Mouse (Mus musculus) G1E (cell line): ENCODE measurements at regions not wholly inside any gene's neighbourhood (a gene's known extent, or its start where the extent isn't known, plus 50 kb on each side); places are given as distances from the start of the nearest gene placed in this dataset.

Source experiments
- CTCF ChIP-seq: IDR thresholded peaks from 2 replicates; pipeline ENCODE4 v1.5.1; 2012; ENCODE audit warnings: low read depth, low read length, inconsistent platforms, mixed read lengths
- GATA1 ChIP-seq: IDR thresholded peaks from 2 replicates; pipeline ENCODE4 v1.6.1; 2012; ENCODE audit warnings: borderline replicate concordance, low read length, inconsistent platforms, mixed read lengths
- TAL1 ChIP-seq: conservative IDR thresholded peaks from 2 replicates; pipeline ENCODE4 v1.6.1; 2012; ENCODE audit warnings: low read depth, low read length, inconsistent platforms, mixed read lengths

DNA sequence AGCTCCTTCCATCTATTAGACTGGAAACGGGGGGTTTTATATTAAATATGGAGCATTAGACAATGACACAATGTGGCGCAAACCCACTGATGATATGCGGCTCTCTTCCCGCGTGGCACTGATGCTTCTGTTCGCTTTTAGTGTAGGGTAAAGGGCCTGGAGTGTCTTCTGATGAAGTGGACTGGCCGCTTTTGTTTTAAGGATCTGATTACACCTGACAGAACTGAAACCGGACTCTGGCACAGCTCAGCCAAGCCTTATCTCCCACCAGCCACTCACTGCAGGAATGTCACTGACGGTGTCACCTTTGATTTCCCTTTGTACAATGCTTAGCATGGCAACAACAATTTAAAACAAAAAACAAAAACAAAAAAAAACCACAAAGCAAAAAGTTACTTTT lies 61.0 kb upstream of the Arhgap29 start:
- TF ChIP-seq CTCF (no peak), GATA1 (no peak), TAL1 (no peak)
